Mouse (Mus musculus): ENCODE measurements around the gene Fry.

Gene Fry

DNA sequence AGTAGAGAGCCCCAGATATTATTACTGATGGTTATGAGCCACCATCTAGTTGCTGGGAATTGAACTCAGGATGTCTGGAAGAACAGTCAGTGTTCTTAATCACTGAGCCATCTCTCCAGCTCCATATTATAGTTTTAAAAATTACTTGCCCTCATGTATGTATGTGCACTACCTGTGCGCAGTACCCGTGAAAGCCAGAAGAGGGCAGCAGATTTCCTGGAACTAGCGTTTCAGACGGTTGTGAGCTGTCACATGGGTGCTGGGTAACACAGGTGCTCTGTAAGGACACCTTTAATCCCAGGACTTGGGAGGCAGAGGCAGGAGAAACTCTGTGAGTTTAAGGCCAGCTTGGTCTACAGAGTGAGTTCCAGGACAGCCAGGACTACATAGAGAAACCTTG lies 111.3 kb downstream of the Fry start:
- DNase-seq = no peak

DNA sequence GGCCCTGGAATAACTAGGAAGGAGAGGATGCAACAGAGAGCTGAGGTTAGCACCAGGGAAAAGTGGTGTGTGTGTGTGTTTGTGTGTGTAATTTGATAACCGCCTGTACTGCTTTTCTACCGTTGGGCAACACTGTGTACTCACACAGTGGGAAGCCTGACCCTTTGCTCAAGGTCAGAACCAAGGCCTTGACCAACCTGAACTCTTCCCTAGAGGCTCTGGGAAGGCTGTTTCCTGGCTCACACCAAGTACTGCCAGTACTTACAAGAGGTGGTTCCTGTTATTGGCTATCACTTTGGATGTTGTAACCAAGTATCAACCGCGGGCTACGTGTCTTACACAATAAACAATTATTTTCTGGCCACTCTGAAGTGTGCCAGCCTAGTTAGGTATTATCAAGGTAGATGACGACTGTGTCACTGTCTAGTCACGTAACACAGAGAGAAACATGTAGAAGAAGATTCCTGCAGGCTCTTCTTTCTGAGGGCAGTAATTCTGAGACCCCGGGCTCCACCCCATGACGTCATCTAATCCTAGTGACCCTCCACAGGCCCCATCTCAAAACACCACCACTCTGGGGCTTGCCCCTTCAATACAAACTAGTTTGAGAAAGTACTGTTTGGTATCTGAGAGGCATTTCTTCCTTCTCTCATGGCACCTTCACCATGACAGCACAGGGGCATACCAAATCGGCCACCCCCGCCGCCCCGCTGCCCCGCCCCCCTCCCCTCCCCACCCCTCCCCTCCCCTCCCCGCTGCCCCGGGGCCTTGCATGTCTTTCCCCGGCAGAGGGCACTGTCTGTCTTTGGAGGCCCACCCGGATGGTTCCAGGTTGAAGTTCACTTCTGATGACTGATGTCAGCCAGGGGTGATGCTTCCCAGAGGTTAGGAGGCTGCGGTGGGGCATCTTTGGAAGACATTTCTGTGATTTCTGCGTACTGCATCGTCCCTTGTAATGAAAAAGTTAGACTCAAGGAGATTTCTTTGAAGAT lies 114.0 kb downstream of the Fry start:
- DNase-seq = no peak

GRCm38 (mm10) chr5:150233154-150233886 lies 114.9 kb downstream of the Fry start:
- DNase-seq = peak; percentile 51

DNA sequence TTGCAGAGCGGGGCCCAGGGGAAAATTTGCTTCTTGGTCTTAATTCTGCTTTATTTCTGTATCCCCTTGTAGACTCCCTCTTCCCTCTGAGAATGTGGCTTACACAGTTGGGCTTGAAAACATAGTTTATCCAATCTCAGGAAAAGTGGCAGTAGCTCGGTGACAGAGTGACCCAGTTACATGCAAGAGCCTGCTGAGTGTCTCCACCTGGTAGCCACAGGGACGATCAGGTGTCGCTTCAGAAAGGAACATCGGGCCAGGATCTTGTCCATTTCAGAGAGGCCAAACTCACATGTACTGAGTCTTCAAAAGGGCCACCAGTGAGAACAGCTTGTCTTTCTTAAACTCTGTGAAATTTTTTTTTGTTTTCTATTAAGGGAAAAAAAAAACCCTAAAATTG lies 117.5 kb downstream of the Fry start:
- DNase-seq = no peak

DNA sequence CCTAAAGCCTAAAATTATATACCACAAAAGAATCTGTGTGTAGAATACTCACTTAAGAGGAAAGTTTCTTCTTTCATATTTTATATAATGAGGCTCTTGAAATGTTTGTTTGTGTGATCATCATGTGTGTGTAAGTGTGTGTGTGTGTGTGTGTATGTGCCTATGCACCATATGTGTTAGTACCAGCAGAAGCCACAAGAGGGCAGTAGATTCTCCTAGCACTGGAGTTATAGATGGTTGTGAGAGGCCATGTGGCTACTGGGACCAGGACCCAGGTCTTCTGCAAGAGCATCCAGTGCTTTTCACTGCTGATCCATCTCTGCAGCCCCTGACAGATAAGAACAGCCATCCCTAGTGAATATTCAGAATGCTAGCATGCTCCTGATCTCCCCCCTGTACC lies 118.2 kb downstream of the Fry start:
- no peak for DNase-seq

GRCm38 (mm10) chr5:150241638-150242037 lies 123.2 kb downstream of the Fry start:
- no peak for DNase-seq

DNA sequence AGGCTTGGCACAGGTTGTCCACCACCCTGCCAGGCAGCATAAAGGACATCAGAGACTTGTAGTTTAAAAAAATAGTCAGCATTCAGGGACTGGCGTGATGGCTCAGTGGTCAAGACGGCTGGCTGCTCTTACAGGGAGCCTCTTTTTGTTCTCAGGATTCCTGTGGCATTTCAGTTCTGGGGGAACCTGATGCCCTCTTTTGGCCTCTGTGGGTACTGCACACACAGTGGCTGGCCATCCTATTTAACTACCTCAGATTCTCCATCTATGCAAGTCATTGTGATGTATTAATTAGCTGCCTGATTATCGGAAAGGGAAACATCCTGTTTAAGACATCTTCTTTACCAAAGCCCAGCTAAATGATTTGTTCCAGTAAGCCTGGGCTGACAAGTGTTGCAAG lies 128.3 kb downstream of the Fry start:
- DNase-seq = no peak

DNA sequence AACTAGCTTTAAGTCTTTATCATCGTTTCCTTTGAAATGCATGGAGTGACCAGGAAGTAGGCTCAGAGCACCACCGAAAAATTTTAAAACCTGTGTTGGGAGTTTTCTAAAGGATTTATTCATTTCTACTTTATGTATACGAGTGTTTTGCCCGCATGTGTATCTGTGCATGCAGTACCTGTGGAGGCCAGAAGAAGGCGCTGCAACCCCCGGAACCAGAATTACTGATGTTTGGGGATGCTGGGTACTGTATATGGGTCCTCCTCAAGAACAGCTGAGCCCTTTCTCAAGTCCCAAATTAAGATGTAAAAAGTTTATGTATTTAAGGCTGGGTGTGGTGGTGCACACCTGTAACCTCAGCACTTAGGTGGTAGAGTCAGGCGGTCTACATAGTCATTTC lies 139.3 kb downstream of the Fry start:
- DNase-seq = no peak

- peak; percentile 54 for DNase-seq
These were observed 141.0 kb downstream of the Fry start for GRCm38 (mm10) chr5:150259191-150260053.

- no peak for DNase-seq
These were observed 141.6 kb downstream of the Fry start for GRCm38 (mm10) chr5:150260054-150260386.

DNA sequence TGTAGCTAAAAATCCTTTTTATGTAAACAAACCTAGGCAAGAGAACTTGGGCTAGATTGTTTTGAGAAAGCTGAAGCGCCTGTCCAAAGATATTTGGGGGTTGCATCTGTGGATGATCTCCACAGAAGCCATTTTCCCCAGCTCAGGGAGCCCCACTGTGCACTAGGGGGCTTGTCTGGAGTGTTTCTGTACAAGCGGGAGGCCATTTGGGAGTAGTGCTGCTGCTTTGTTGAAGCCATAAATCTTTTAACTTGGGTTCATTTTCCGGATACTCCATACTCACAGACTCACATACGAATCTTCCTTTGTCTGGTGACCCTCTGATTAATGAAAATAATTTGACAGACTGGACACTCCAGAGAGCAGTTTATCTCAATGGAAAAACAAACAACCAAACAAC lies 142.9 kb downstream of the Fry start:
- DNase-seq = no peak

DNA sequence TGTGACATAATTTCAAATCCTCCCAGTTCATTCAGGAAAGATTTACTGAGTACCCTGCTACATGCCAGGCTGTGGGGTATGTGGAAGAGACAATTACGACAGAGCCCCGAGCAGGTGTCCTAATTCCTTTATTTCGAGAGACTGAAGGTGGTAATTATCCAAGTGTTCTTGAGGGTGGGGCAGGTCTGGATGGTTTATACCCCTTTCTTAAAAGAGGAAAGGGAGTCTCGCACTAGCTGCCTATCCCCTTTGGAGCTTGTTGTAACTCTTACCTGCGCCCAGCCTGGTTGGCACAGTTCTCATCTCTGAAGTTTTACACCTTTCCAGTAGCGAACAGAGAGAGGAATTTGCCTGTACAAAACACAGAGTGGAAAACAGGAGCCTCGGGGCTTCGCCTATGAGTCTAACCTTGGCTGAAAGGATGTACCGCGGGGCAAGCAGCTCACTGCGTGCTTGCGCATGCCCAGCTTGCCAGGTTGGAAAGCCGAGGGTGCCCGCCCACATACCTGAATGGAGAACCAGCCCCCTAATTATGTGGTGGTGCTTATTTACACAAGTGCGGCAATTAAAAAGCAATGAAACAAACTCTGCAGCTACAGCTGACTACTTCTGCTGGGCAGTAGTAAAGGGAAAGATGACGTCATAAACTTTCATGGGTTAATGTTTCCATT lies 143.7 kb downstream of the Fry start:
- peak; percentile 85 for DNase-seq

- no peak for DNase-seq
These were observed 144.3 kb downstream of the Fry start for GRCm38 (mm10) chr5:150262717-150263103.

DNA sequence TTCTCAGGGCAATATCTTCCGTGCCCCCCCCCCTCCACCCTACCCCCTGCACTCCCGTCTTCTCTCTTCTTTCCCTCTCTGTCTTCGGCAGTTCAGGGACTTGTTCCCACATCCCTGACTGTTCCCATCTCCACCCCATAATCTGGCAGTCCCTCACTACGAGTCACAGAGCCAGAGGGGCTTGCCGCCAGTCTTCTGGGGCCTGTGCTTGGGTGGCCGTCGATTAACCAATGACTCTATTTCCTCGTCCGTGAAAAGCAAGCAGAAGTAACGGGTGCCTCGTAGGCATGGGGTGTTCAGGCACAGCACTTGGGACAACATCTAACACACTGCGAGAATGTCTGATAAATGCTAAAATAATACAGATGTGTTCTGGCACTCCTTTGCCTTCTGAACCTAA lies 144.7 kb downstream of the Fry start:
- no peak for DNase-seq

DNA sequence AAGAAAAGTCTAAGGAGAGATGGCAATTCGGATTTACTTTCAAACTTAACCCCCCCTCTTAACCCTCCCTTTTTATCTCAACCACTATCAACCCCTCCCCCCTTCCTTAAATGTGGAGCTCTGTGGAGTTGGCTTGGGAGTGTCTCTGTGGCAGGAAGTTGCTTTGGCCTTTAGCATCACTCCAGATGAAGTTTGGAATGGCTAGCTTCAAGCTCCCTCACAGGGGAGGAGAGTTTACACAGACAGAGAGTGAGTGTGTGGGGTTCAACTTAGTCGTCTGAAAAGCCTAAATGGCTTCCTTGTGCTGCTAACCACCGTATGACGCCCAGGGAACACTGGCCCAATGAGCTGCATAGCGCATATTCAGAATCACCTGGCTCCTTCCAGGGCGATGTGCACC lies 145.2 kb downstream of the Fry start:
- DNase-seq = no peak

DNA sequence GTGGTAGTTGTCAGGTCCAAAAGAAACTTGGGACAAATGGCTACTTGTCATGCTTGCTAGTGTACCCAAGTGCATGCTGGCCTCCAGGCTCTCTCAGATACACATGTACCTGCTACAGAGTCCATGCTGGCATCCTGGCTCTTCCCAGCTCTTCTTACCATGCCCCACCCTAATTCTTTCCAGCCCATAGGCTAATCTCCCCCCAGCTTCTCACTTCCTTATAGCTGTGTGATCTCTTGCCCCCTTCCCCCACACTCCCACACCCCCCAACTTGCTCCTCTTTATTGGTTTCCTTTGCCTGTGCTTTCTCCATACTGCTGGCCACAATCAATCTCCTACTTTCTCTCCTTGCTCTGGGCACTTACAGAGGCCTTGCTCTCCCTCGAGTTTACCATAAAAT lies 146.6 kb downstream of the Fry start:
- DNase-seq = no peak

- no peak for DNase-seq
These were observed 147.5 kb downstream of the Fry start for GRCm38 (mm10) chr5:150265953-150266352.

GRCm38 (mm10) chr5:150268261-150268660 lies 149.8 kb downstream of the Fry start:
- no peak for DNase-seq

GRCm38 (mm10) chr5:150270468-150270867 lies 152.0 kb downstream of the Fry start:
- no peak for DNase-seq

GRCm38 (mm10) chr5:150272173-150272572 lies 153.7 kb downstream of the Fry start:
- DNase-seq = no peak

GRCm38 (mm10) chr5:150275314-150275713 lies 156.9 kb downstream of the Fry start:
- no peak for DNase-seq

DNA sequence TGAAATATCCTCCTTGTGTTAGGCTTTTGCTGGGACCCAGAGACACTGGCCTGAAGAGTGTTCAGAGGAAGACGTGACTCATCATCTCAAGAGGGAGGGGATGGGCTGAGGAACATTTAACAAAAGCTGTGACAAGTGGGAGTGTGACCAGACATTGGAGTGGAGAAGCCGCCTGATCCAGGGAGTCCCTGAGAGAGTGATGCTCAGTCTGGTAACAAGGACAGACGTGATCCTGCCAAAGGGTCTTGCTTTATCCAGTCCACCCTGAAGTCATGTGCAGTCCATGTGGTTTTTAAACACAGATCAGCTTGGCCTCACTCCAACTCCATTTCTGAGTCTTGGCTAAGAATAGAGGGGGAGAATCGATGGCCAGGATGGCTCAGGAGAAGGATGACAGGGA lies 158.2 kb downstream of the Fry start:
- DNase-seq = no peak

- DNase-seq = no peak
These were observed 160.9 kb downstream of the Fry start for GRCm38 (mm10) chr5:150279387-150279786.
